Comparison of ENCODE assay signal across 20 mouse cellular contexts in genomic region chr10:116649287-116649686, GRCm38 (mm10).
"Had no signal": no experiment of that assay in that cellular context is flagged by ENCODE, and none has a peak within 500 bp of the region (broad histone marks: within the 10 kb centered on the region; RNA-seq: fewer than 3 reads in every experiment).

No protein-coding gene starts in this region.

- DNase-seq: kidney, adult 2 months; kidney, postnatal 25 days; layer of hippocampus, postnatal 36 days; liver, postnatal 0 days; lung, embryonic 14.5 days; retina, postnatal 1 day; right cerebral cortex, postnatal 25 days; thymus, postnatal 4 days had no signal

- H3K4me1 ChIP-seq: limb, embryonic 12.5 days; limb, embryonic 15.5 days; midbrain, embryonic 15.5 days; neural tube, embryonic 12.5 days; neural tube, embryonic 15.5 days had no signal

- ATAC-seq: liver, postnatal 0 days; lung, postnatal 0 days; midbrain, embryonic 15.5 days had no signal

- H3K9ac ChIP-seq: limb, embryonic 12.5 days; limb, embryonic 15.5 days; liver, embryonic 14.5 days; liver, postnatal 0 days; lung, embryonic 14.5 days; midbrain, embryonic 12.5 days; midbrain, embryonic 15.5 days; neural tube, embryonic 12.5 days; neural tube, embryonic 15.5 days had no signal

- H3K27ac ChIP-seq: kidney, postnatal 0 days; left cerebral cortex, adult 2 months; limb, embryonic 12.5 days; limb, embryonic 15.5 days; liver, embryonic 14.5 days; macrophage; midbrain, embryonic 12.5 days; midbrain, embryonic 15.5 days; neural tube, embryonic 12.5 days; neural tube, embryonic 15.5 days had no signal

- H3K4me3 ChIP-seq: left cerebral cortex, adult 2 months; limb, embryonic 12.5 days; limb, embryonic 15.5 days; midbrain, embryonic 12.5 days; midbrain, embryonic 15.5 days; neural tube, embryonic 12.5 days; neural tube, embryonic 15.5 days had no signal

- H3K27me3 ChIP-seq: limb, embryonic 12.5 days; limb, embryonic 15.5 days; midbrain, embryonic 12.5 days; midbrain, embryonic 15.5 days; neural tube, embryonic 12.5 days; neural tube, embryonic 15.5 days had no signal

- H3K36me3 ChIP-seq: limb, embryonic 12.5 days; limb, embryonic 15.5 days; midbrain, embryonic 12.5 days; midbrain, embryonic 15.5 days; neural tube, embryonic 12.5 days; neural tube, embryonic 15.5 days had no signal

- H3K9me3 ChIP-seq: limb, embryonic 12.5 days; limb, embryonic 15.5 days; midbrain, embryonic 12.5 days; midbrain, embryonic 15.5 days; neural tube, embryonic 12.5 days; neural tube, embryonic 15.5 days had no signal

- H3K4me2 ChIP-seq: limb, embryonic 12.5 days; limb, embryonic 15.5 days; liver, embryonic 11.5 days; lung, embryonic 14.5 days; midbrain, embryonic 12.5 days; midbrain, embryonic 15.5 days; neural tube, embryonic 12.5 days; neural tube, embryonic 15.5 days had no signal
